Mouse (Mus musculus) thymus, postnatal 14 days (tissue): ENCODE data around the gene Otx1.

Source experiments
- DNase-seq: peaks from one replicate; pipeline ENCODE4 v3.0.0; 2021

Gene Otx1

GRCm38 (mm10) chr11:22002783-22003340, at the start of gene Otx1:
Gene Otx1 (minus strand): TSS chr11:22002897.
- no peak for DNase-seq

DNA sequence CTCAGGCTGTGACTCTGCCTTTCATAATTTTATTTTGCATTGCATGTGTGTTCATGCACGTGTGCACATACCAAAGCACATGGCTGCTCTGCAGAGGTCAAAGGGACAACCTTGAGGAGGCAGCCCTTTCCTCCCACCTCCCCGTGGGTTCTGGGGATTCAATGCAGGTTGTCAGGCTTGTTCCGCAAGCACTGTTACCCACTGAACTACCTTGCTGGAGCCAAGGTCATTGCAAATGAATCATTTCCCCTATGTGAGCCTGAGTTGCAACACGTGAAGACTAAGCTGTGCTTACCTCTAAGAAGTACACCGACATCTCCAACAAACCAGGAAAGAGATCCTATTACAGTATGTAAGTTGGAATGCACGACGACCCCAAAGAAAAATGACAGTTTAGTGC, 48.2 kb upstream of the Otx1 start:
- no peak for DNase-seq

DNA sequence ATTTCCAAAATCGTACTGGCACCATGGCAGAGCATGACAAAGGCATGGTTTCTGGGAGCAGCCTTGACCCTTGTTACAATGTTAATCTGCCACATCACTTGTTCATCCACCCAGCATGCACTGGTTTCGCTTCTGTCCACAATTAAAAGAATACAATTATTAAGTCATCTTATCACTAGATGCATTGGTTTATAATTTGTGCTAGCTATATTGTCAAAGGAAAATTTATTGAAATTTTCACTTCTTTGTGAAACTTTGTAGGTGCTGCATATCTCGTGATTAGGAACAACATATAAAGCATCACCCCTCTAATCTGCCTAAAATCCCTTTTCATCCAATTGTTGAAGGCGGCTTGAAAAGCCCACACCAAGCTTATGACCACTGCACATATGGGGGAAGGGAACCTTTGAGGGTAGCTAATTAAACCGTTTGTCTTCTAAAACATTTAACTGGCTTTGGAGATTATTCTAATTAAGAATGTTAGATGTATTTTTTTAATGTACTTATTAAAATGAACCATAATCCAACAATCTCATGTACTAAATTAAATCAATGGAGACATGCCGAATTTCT, 37.2 kb upstream of the Otx1 start:
- no peak for DNase-seq

- no peak for DNase-seq
Observed at GRCm38 (mm10) chr11:22034564-22035105, 31.9 kb upstream of the Otx1 start.

GRCm38 (mm10) chr11:22033582-22033981, 30.9 kb upstream of the Otx1 start:
- DNase-seq, result no peak

DNA sequence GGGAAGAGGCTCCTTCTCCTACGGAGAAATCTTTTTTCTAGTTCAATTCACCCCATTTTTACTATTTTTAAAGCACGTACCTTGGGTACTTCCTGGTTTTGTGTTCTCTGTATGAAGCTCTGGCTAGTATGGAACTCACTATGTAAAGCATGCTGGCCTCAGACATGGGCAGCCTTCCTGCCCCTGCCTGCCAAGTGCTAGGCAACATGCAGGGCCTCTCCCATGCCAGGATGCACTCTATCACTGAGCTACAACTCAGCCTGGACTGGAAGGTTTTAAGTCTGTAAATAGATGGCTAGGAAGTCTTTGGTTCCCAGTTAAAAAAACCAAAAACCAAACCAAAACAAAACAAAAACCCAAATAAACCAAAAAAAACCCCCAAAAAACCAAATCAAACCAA, 17.9 kb upstream of the Otx1 start:
- DNase-seq, result no peak

DNA sequence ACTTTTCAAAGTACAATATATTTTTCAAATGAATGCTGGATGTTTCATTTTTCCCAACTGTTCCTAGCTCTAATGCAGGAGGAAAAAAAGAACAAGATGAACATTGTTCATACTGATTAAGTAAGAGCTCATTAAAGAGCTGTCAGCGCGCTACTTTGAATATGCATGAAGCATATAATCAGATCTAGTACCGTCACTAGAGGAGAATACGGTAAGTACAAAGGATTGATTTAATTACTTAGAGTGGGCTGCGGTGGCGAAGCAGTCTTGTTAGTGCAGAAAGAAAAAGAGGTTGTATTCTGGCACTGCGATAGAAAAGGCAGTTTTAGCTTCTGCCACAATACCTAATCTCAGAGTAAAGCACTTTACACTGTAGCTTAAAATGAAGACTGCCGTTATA, 14.7 kb upstream of the Otx1 start:
- no peak for DNase-seq

DNA sequence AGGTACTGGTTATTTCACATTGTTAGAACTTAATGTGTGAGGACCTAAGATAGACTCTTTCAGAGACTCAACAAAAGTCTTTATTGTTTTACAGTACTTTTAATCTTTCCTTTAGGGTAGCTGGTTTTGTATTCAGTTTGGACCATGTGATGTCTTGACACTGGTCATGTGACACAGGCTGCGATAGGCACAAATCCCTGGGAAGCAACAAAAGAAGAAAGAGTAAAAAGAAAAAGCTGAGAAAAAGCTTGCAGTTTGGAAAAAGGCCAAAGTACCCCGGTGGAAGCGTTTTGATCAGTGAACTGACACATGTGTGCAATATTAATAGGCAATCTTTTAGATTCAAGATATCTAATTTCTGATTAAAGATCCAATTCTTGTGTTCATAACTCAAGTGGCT, 13.6 kb upstream of the Otx1 start:
- no peak for DNase-seq

DNA sequence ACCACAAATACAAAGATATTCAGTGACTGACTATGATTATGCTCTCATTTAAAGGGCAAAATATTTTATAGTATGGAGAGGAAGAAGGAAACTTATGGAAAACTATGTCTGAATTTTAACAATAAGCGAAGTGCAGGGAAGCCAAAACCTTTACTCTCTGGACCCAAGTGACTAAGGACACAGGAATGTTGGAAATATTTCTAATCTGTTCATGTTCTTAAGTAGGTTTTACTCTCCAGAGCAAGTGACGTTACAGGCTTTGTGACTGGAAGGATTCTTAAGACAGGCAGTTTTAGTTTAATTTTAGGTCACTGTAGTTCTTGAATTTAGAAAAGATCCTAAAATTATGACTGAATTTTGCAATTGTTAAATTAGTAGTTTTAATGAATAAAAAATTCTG, 6.1 kb upstream of the Otx1 start:
- DNase-seq, result no peak

GRCm38 (mm10) chr11:22008129-22008596, 5.5 kb upstream of the Otx1 start:
- DNase-seq, result no peak

GRCm38 (mm10) chr11:22007781-22008110, 5.0 kb upstream of the Otx1 start:
- DNase-seq, result no peak

DNA sequence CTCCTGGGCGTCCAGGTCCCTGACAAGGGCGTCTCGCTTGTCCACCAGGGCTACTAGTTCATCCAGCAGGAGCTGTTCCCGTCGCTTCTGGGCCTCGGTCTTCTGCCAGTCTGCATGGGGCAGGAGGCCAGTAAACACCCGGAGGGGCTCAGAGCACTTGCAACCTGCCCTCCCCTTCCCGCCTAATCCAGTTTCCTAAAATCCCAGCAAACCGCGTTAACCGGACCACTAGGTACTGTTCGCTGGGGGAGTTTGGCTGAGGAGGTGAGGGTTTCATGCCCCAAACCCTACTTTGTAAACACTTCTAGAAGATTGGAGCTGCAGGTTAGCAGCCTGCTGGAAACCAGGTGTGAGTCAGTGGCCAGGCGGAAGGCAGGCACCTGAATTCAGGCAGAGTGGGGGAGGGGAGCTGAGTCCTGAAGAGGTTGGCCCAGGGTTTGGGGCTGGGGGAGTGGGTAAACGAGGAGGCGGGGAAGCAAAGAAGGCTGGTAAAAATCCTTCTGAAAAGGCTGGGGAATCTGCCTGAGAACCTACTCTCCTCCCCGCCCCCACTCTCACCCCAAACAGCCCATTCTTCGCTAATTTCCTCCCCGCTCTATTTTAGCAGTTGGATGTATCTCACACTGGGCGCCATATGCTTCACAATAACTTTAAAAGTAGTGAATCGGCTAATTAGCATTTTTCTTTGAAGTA, 4.5 kb upstream of the Otx1 start:
- no peak for DNase-seq

- no peak for DNase-seq
Observed at GRCm38 (mm10) chr11:22006471-22007087, 3.9 kb upstream of the Otx1 start.

DNA sequence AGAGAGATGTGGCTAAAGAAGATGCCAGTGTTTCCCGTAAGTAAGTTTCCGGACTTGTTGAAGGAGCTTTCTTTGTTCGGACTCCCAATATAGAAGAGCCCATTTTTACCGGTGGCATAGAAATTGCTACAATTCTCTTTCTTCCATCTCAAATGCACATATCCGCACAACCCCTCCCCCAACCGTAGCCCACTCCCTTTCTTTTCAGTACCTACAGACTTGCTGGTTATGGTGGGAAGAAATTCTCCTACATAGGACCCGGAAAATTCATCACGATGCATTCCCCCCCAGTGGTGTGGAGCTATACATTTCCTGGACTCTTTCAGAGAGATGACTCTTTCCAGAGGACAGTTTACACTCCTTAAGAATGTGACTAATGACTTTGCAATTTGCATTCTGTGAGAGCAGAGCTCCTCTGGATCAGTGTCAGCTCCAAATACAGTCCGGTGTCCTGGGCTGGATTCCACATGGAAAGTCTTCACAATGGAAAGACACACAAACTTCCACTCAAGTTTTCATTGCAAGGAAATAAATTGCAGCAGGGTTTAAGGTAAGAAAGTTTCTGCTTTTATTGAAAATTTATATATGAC, 2.7 kb upstream of the Otx1 start:
- DNase-seq, result no peak

- DNase-seq, result no peak
Observed at GRCm38 (mm10) chr11:22004331-22004841, 1.7 kb upstream of the Otx1 start.

- no peak for DNase-seq
Observed at GRCm38 (mm10) chr11:22003341-22003981, 764 bp upstream of the Otx1 start.

DNA sequence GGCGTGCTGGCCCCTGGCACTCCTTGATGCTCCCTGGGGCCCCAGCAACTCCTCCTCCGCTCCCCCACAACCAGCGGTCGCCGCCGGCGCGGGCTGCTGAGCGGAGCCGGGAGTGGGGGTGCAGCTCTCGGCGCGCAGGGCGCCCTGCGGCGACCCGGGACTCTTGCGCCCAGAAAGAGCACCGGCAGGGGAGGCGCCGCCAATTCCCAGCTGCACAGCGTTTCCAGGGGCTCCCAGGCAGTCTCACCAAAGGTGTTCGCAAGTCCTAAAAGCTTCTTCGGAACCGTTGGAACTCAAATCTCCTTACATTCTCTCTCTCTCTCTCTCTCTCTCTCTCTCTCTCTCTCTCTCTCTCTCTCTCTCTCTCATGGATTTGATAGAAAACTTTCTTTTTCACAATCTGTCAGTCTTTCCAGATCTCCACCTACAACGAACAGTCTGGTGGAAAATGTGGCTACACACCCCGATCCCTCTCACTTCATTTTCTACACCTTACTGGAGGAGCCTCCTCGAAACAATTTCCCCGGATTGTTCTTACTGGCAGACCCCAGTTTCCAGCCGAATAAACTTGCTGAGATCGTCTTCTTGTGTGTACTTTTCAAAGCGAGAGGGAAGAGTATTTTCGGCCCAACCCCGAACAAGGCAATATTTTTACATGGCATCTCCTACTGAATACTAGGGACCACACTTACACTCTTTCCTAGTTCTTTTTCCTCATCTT, 475 bp downstream of the Otx1 start:
- no peak for DNase-seq

- DNase-seq, result no peak
Observed at GRCm38 (mm10) chr11:22001321-22002061, 1.2 kb downstream of the Otx1 start.

GRCm38 (mm10) chr11:22000316-22001076, 2.2 kb downstream of the Otx1 start:
- DNase-seq, result no peak
